Mouse (Mus musculus): ENCODE data around the gene Nudcd3.

Gene Nudcd3

GRCm38 (mm10) chr11:6178673-6179166 lies 21.5 kb downstream of the Nudcd3 start:
- DNase-seq (ENCODE audit: low read depth in 1 of 2, low spot score in 2 of 2), result no peak

- no peak for DNase-seq (ENCODE audit: low read depth in 1 of 2, low spot score in 2 of 2)
Measured at GRCm38 (mm10) chr11:6177781-6178420, 22.3 kb downstream of the Nudcd3 start.

- DNase-seq (ENCODE audit: low read depth in 1 of 2, low spot score in 2 of 2), result no peak
Measured at GRCm38 (mm10) chr11:6175506-6175905, 24.7 kb downstream of the Nudcd3 start.

- no peak for DNase-seq (ENCODE audit: low read depth in 1 of 2, low spot score in 2 of 2)
Measured at GRCm38 (mm10) chr11:6174719-6175118, 25.5 kb downstream of the Nudcd3 start.

- DNase-seq (ENCODE audit: low read depth in 1 of 2, low spot score in 2 of 2), result peak in 1 of 2 experiments; percentile 21
Measured at GRCm38 (mm10) chr11:6169041-6169663, 31.1 kb downstream of the Nudcd3 start.

- DNase-seq (ENCODE audit: low read depth in 1 of 2, low spot score in 2 of 2), result no peak
Measured at GRCm38 (mm10) chr11:6166351-6166750, 33.9 kb downstream of the Nudcd3 start.

- no peak for DNase-seq (ENCODE audit: low read depth in 1 of 2, low spot score in 2 of 2)
Measured at GRCm38 (mm10) chr11:6165391-6166081, 34.7 kb downstream of the Nudcd3 start.

GRCm38 (mm10) chr11:6164781-6165180 lies 35.4 kb downstream of the Nudcd3 start:
- DNase-seq (ENCODE audit: low read depth in 1 of 2, low spot score in 2 of 2), result no peak

GRCm38 (mm10) chr11:6163706-6164105 lies 36.5 kb downstream of the Nudcd3 start:
- DNase-seq (ENCODE audit: low read depth in 1 of 2, low spot score in 2 of 2), result no peak

- no peak for DNase-seq (ENCODE audit: low read depth in 1 of 2, low spot score in 2 of 2)
Measured at GRCm38 (mm10) chr11:6163062-6163461, 37.2 kb downstream of the Nudcd3 start.

GRCm38 (mm10) chr11:6161549-6161948 lies 38.7 kb downstream of the Nudcd3 start:
- no peak for DNase-seq (ENCODE audit: low read depth in 1 of 2, low spot score in 2 of 2)

GRCm38 (mm10) chr11:6160663-6161271 lies 39.4 kb downstream of the Nudcd3 start:
- no peak for DNase-seq (ENCODE audit: low read depth in 1 of 2, low spot score in 2 of 2)

GRCm38 (mm10) chr11:6159704-6160275 lies 40.4 kb downstream of the Nudcd3 start:
- DNase-seq (ENCODE audit: low read depth in 1 of 2, low spot score in 2 of 2), result no peak

- DNase-seq (ENCODE audit: low read depth in 1 of 2, low spot score in 2 of 2), result no peak
Measured at GRCm38 (mm10) chr11:6158515-6158914, 41.7 kb downstream of the Nudcd3 start.

GRCm38 (mm10) chr11:6157119-6157518 lies 43.1 kb downstream of the Nudcd3 start:
- no peak for DNase-seq (ENCODE audit: low read depth in 1 of 2, low spot score in 2 of 2)

GRCm38 (mm10) chr11:6156651-6157050 lies 43.6 kb downstream of the Nudcd3 start:
- DNase-seq (ENCODE audit: low read depth in 1 of 2, low spot score in 2 of 2), result no peak

GRCm38 (mm10) chr11:6154211-6154701 lies 46.0 kb downstream of the Nudcd3 start:
- DNase-seq (ENCODE audit: low read depth in 1 of 2, low spot score in 2 of 2), result no peak

- DNase-seq (ENCODE audit: low read depth in 1 of 2, low spot score in 2 of 2), result no peak
Measured at GRCm38 (mm10) chr11:6152864-6153263, 47.4 kb downstream of the Nudcd3 start.

- DNase-seq (ENCODE audit: low read depth in 1 of 2, low spot score in 2 of 2), result no peak
Measured at GRCm38 (mm10) chr11:6138233-6138950, 61.8 kb downstream of the Nudcd3 start.

GRCm38 (mm10) chr11:6132886-6133285 lies 67.3 kb downstream of the Nudcd3 start:
- DNase-seq (ENCODE audit: low read depth in 1 of 2, low spot score in 2 of 2), result no peak

GRCm38 (mm10) chr11:6130578-6130977 lies 69.6 kb downstream of the Nudcd3 start:
- no peak for DNase-seq (ENCODE audit: low read depth in 1 of 2, low spot score in 2 of 2)

All from monocyte, adult 2 months (primary cell).